Mouse (Mus musculus) layer of hippocampus, postnatal 14 days (tissue): ENCODE data around the gene H2al2a. TPM values are rescaled to one million over a fixed set of nuclear protein-coding genes. Genes with fewer than 3 reads are reported as not detected.
"Not testable (repeated sequence)": the region's sequence is repeated elsewhere in the genome, so short reads cannot be mapped to it uniquely, and the experiment has no call there.

Source experiments
- DNase-seq, 2 experiments: peaks; one replicate each; pipeline ENCODE4 v3.0.0; 2021 to 2022; ENCODE audit warnings: low spot score in 2 of 2, mixed read lengths in 1 of 2
- total RNA-seq, 2 experiments: library from RNA; stranded (reverse); gene quantifications; 2 replicates each; pipeline ENCODE4 v1.2.3; 2021

H2al2a gene
- total RNA-seq, 2 experiments from 2014 or later: not detected

DNA sequence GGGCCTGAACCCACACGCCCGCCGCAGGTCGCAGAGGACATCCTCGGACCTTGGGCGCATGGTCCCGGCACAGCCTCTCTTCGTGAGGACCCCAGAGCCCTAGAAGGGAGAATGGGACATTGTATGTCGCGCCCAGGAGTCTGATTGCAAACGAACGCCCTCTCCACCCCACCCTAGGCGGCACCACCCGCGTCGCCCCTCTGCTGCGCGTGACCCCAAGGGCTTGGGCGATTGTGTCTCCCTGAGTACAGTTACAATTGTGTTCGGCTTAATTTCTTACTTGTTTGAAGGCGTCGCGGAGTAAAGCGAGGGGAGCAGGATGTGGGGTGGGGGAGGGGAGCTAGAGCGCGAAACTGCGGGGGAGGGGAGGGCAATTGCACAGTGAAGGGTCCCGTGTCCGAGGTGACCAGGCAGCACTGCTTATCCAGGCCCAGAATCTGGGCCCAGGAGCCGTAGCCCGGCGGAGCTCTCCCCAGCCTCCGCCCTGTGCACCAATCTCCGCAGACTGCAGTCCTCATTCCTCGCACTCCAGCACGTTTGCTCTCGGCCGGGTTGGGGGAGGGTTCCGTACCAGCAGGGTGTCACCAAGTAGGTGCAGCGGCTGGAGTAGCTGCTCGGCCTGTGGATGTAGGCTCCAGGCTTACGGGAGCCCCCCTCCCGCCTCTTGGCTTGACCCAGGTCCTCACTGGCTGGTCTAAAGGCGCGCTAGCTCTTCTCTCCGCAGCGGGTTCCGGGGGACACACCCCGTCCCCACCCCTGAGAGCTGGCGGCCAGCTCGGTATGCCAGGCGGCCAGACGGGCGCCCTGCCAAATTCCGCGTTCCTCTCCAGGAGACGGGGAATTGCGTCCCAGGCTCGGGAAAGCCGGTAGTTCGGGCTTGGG is 31.6 kb upstream of the H2al2a start:
- DNase-seq: peak; percentile 86 to 87

DNA sequence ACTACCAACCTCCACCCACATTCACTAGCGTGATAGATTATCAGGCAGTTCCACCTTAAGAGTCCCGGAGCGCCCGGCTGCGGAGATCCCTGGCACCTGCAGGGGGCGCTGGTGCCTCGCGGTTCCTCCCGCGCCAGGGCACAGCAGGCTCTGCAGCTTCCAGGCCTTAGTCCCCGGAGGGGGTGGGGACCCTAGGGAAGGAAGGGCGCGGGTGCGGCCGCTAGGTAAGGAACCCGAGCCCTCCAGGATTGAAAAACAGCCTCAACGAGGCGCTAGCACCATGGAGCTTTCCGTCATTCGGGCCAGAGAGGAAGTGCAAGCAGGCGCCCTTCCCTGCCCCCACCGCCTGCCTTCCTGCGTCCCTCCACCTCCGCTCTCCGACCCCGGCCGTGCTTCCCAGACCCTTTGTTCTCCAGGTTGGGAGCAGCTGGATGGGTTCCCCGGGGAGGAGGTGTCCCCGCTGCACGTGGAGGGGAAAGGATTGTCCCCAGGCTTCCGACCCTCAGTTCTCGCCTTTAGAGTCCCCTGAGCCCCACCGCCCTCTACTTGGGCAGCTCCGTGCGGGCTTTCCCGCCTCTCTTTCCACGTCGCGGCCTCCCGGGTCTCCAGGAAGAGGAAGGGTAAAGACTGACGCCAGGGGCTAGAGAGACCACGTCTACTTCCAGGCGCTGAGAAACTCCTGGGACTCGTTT is 30.8 kb upstream of the H2al2a start:
- peak; percentile 95 to 97 for DNase-seq

DNA sequence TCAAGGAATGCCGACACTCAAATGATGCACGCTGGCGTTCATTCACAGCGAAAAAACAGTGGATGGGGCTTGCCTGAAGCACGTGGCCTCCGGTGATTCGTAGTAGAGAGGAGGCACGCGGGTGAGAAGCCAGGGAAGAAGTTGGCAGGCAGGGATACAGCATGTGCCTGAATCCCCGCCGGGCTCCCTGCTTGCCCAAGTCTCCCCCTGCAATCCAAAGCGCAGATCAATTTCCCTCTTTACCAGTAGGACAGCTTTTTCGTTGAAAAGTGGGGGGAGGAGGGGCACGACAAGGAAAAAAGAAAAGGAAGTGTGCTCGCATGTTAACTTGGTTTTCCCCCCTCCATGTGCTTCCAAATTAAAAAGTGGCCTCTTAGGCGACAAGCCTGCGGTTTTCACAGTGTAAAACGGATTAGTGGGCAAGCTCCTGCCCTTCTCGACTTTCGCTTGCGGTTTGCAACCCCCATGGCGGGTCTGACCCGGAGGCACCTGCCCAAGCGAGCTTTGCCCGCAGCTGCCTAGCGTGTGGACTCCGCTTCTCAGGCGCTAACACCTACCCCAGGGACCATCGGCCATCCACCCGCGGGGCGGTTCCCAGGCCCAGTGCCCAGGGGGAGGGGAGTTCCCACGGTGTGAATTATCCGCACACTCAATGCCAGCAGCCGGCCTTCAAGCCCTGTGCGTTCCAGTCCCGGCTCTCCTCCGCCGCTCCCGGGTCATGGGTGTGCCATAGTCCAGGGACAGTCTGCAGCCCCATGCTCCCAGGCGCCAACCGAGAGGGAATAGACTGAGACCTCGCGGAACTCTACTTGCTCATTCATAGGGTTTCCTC is 29.6 kb upstream of the H2al2a start:
- peak in 1 of 2 experiments; percentile 59 for DNase-seq

DNA sequence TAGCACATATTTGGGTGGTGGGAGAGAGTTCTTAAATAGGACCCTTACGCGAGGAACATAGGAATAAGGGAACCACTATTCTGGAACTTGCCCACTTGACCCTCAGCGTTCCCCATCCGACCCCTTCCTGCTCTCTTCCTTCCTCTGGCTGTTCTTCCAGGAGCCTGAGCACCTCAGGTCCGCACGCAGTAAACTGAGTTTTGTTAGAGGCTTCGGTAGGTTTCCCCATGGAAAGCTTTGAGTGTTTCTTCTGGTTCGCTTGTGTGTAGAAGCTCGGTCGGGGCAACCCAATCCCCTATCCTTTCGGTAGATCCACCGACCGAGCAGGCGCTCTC is 29.0 kb upstream of the H2al2a start:
- no peak for DNase-seq

DNA sequence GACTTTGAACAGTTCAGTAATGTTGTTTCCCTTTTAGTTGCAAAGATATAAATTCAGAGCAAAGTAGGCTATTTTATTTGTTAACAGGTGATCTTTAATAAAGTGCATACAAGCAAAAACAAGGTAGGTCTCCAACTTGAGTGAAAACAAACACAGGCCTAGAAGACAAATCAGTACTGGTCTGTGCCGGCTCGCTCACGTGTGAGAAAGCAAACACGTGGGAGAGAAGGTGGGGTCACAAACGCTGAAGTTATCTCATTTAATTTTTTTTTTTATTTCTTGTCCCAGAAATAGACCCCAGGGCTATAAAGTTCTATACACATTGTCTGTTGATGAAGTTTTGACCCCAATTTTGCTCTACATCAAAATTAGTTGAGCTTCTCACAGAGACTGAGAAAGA is 28.4 kb upstream of the H2al2a start:
- DNase-seq: no peak

DNA sequence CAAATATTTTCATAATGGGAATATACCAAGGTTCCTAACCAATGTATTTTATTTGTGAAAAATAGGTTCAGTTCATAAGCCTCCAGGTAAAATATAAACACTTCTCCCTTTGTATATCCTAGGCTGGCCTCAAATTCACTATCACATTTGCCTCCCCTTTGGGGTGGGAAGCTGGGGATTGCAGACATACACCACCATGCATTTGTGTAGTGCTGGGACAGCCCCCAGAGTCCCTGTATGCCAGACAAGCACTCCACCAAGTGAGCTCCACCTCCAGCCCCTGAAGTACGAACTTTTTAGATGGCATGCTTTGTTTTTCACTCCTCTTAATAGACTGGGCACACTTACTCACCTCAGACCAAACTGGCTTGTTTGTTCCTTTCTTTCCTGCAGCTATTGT is 26.1 kb upstream of the H2al2a start:
- no peak for DNase-seq

DNA sequence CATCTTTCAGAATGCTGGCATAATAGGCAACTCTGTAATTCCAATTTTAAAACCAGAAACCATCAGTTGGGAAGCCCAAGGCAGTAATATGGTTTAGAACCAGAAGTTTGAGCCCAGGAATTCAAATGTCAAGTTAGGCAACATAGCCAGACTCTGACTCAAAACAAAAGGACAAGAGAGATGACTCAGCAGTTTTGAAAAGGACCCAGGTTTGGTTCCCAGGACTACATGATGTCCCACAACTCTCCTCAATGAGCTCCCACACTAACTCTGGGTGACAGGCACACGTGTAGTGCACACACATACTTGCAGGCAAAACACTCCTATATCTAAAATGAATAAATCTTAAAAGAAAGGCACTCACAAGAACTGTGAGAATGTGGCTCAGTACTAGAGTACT is 22.4 kb upstream of the H2al2a start:
- DNase-seq: no peak

DNA sequence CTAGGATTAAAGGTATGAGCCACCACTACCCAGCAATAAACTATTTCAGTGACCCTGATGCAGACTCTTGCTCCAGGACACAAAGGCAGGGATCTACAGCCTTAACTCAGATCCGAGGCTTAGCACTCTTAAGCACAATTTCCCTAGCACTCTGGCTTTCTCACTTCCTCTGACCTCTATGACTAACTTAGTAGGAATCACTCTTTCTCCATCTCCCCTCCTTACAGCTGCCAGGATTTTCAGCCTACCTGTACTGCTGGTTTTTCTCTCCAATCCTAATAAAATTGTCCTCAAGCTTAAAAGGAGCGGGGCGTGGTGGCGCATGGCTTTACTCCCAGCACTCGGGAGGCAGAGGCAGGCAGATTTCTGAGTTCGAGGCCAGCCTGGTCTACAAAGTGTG is 20.6 kb upstream of the H2al2a start:
- no peak for DNase-seq

DNA sequence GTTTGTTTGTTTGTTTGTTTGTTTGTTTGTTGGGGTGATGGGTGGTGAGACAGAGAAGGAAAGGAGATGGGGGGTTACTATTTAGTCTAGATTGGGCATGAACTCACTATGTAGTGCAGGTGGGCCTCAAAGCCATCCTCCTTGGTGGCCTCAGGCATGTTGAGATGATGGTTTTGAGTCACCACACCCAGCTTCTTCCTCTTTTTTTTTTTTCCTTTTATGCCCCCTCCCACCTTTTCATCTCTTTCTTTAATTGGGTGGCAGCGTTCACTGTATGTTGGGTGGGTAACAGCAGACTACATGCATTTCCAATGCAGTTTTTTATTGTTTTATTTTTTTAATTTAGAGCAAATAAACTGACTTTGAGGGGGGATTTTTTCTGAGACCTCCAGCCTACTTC is 19.9 kb upstream of the H2al2a start:
- no peak for DNase-seq

DNA sequence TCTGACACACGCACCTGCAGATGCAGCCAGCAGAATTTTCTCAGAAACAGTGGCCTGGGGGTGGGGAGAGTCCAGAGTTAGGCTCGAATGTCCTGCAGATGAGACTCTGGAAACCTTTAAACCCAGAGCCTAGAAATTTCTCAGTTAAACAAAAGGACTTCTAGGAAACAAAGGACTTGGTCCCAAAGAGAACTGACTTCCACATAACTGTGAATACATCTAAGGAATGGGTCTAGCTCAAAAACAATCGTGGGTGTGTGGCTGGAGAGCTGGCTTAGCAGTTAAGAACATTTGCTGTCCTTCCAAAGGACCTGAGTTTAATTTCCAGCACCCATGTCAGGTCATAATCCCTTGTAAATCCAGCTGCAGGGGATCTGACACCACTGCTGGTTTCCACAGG is 18.8 kb upstream of the H2al2a start:
- DNase-seq: no peak

DNA sequence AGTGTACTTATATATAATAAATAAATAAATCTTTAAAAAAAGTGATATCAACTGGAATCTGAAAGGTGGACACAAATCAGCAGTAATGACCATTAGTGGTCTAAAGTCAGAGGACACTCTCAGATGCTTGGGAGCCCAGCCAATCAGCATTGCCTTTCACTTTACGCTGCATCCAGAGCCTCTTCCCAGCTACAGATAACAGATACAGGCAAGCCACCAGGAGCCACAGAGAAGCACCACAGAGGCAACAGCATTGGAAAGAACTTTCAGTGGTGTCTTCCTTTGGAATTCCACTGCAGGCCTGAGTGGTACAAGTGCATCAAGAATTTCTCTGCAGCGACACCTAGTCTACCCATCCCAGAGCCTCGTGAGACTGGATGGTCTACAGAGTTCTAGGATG is 16.1 kb upstream of the H2al2a start:
- no peak for DNase-seq

DNA sequence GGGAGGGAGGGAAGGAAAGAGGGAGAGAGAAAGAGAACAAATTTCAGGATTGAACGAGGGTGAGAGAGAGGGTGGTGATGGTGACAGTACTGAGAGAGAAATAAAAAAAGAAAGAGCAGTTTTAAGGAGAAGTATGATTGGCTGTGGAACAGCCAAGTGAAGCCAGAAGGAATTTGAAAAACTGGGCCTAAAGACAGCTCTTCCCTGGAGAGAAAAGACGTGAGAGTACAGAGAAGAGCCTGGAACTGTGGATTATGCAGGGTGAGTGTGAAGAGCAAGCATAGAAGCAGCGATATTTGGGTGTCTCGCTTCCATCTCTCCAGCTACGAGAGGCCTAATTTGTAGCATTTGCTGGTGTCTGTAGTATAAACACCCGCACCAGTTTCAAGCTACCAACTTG is 14.5 kb upstream of the H2al2a start:
- no peak for DNase-seq

DNA sequence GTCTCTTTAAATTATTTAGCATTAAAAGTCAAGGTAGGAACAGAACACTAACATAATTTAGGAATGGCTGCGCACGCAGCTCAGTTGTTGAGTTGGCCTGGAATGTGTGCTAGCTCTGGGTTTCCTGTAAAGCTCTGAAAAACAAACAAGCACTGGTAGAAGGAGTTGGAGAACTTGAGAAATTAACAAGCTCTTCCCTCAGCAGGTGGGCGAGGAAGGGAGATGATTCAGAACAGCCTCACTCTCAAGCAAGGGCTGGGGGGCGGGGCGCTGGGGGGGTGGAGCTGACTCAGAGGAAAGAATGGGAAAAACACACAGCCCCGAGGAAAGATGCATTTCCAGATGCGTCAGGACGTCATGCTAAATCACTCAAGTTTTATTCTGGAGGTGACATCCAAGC is 8.4 kb upstream of the H2al2a start:
- no peak for DNase-seq

DNA sequence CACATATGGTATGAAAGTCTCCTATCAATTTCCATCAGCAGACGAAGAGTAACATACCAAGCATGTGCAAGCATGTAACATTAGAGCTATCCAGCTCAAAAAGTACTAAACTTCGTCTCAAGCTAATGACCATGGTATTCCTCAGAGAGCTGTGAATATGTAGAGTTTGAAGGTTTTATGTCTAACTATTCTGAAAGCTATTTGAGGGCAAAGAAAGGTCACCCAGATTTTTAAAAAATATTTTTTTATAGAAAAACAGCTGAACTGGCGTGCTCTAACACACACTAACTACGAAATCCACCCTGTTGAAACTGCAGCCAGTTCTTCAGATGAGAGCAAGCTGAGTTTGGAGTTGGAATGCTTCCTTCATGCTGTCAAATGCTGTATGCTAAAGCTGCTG is 7.5 kb upstream of the H2al2a start:
- DNase-seq: no peak

DNA sequence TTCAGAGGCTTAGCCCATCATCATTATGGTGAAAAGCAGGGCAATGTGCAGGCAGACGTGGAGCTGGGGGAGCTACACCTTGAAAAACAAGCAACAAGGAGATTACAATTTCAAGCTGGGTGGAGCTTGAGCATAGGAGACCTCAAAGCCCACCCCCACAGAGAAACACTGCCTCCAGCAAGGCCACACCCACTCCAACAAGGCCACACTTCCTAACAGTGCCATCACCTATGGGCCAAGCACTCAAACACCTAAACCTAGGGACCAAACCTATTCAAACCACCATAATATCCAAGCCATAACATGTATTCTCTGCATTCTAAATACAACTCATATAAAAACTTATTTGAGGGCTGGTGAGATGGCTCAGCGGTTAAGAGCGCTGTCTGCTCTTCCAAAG is 5.5 kb upstream of the H2al2a start:
- DNase-seq: no peak

DNA sequence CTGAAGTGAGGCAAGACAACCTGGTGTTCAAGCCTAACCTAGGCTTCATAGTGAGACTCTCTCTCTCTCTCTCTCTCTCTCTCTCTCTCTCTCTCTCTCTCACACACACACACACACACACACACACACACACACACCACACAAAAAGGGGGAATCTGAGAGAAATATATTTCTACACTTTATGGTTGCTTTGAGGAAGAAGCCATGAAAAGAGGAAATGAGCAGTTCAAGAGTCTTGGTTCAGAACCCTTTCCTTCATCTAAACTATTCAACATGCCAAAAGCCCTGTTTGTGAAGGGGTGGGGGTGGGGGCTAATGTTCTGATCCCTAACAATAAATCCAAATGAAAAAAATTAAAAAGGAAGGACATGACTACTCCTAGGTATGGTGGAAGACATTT is 7.2 kb downstream of the H2al2a start:
- DNase-seq: no peak

DNA sequence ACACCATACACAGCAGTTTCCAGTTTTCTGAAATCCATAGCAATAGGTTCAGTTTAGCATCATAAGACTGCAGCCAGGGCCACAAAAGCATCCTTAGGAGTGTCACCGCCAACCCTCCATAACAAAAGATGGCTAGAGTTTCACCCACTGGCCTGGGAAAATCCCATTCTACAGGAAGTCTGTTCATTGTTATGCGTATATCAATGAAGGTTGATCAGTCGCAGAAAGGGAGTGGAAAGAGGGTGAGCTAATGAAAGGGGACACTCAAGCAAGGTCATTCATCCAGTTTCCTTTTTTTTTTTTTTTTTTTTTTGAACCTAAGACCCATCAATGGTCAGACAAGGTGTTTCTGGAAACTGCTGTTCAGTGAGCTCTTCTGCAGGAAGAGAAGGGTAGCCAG is 7.6 kb downstream of the H2al2a start:
- DNase-seq: no peak

DNA sequence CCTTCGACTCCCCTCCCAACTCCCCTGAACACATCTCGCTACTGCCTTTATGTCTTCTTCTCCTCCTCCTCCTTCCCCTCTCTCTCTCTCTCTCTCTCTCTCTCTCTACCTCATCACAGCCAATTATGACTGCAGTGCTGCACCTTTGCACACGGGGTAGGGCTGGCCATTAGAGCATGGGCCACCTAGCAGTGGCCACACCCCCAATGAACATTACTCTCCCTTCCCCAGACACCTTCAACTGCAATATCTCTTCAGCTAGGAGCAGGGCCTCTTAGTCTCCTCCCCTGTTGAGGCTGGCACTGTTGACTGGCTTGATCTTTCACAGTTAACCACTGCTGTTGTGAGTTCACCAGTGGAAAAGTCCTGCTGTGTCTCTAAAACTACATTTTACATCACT is 10.1 kb downstream of the H2al2a start:
- no peak for DNase-seq

DNA sequence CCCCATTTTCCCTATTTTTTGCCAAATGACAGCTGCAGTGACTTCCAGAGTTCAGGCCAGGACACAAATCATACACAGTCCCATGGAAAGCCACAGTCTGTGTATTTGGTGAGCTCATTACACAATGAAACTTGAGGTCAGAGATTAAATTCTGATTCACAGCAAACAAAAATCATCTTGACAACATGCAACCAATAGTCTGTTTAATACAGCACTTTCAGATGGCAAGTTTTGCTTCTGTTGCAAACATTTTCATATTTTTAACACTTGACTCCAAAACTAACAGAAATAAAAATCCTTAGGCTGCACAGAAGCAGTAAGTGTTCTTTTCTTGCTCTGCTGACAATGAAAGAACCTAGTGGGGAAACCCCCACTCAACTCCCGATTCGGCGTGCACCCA is 12.0 kb downstream of the H2al2a start:
- DNase-seq: no peak

DNA sequence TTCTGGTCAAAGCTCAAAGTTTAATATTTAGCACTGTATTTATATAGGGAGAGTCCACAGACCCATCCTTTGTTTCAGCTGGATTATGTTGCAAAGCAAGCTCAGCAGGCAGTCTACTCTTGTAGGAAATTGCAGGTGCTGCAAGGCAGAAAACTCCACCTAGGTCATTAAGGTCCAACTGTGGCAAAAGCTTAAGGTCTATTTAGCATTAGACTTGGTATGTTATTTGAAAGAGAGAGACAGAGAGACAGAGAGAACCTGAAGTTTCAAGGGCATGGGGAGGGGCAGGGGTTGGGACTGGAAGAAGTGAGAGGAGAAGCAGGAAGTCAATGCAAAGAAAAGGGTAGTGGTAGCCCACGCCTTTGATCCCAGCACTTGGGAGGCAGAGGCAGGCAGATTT is 14.0 kb downstream of the H2al2a start:
- no peak for DNase-seq

DNA sequence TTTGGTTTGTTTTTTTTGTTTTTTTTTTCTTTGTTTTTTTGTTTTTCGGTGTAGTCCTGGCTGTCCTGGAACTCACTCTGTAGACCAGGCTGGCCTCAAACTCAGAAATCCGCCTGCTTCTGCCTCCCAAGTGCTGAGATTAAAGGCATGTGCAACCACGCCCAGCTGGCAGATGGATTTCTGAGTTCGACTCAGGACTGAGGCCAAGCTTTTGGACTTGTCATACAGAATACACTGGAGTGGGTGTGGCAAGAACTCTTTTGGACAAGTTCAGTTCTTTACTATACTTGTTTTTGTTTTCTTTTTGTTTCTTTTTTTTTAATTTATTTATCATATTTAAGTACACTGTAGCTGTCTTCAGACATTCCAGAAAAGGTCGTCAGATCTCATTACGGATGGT is 18.1 kb downstream of the H2al2a start:
- no peak for DNase-seq

DNA sequence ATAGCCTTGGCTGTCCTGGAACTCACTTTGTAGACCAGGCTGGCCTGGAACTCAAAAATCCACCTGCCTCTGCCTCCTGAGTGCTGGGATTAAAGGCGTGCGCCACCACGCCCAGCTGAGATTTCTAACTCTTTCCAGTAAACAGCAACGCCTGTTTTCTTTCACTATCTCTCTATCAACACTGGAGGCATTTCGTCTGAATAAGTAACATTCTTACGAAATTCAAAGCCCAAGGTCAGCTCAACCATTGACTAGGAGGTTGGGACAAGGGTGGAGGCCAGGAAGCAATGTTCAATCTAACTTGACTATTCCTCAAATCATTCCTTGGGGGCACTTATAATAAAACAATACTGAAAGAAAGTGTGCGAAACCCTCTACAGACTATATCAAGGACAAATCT is 18.5 kb downstream of the H2al2a start:
- DNase-seq: not testable (repeated sequence)
